Mouse (Mus musculus) cerebral cortex, adult 2 months (tissue): Measurements from ENCODE around the gene Olfr228.

Experiments
- WGBS: fragments of 180-500 bp; shearing (Covaris S2); methylation state at CpG from one replicate; pipeline ENCODE4 v1.1.7; 2018; 5-methylcytosine and 5-hydroxymethylcytosine counted together

Olfr228 gene

DNA sequence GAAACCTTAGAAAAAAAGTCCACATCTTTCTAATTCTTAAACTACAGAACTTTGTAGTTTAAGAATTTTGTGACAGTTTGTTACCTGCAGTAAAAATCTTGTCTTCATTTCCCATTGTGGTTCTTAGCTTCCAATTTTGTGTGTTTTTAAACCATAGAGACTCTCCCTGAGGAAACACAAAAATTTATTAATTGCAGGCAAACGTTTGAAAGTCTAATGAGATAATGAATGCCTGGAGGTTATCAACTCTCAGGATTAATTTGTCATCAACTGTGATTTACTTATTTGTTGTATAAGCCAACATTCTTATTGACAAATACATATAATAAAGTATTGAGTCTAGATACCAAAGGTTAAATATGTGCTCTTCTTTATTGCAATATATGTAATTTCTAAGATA lies at the start of gene Olfr228:
TSS of gene Olfr228 (minus strand) at position 101 of the 400 bp plus-strand sequence.
- WGBS: 43% methylated on average over 1 of the region's 1 CpGs

GRCm38 (mm10) chr2:86530991-86531390 lies 43.8 kb upstream of the Olfr228 start:
- 61% methylated on average over 1 of the region's 1 CpGs for WGBS

- 77% methylated on average over 1 of the region's 1 CpGs for WGBS
Measured at GRCm38 (mm10) chr2:86508161-86508560, 21.0 kb upstream of the Olfr228 start, which contains the start of gene Olfr1076. Gene Olfr1076 (plus strand): TSS chr2:86508461.

DNA sequence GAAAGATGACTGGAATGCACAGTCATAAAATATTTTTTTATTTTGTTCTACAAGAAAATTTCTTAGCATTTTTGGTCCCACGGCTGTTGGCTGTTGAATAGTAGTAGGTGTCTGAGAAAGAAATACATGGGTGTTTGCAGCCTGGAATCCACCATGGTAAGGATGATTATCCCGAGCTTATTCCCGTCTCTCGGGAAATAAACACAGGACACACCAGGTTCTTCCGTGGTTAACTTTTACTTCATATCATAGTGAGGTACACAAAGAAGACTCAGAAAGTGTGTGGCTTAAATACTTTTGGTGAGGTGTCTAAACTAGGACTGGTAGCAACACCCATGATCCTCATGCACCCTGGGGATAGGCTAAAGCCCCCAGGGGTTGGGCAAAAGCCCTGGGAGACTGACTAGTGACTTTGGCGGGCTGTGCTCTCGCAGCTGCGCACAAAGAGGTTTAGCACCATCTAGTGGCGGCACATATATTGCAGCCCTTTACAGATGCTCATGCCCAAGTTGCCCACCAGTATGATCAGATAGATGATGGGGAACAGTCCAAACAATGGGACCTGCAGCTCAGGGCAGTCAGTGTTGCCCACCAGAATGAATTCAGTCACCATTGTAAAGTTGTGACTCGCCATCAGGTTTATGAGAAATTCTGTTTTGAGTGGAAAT lies 22.6 kb downstream of the Olfr228 start:
- 32% methylated on average over 10 of the region's 10 CpGs for WGBS

DNA sequence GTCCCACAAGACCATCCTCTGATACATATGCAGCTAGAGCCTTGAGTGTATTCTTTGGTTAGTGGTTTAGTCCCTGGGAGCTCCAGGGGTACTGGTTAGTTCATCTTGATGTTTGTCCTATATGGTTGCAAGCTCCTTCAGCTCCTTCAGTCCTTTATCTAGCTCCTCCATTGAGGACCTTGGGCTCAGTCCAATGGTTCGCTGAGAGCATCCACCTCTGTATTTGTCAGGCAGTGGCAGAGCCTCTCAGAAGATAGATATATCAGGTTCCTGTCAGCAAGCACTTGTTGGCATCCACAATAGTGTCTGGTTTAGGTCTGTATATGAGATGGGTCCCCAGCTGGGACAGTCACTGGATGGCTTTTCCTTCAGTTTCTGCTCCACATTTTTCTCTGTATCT lies 26.8 kb downstream of the Olfr228 start:
- 88% methylated on average over 1 of the region's 1 CpGs for WGBS

- WGBS: 88% methylated on average over 1 of the region's 1 CpGs
Measured at GRCm38 (mm10) chr2:86456169-86456568, 31.0 kb downstream of the Olfr228 start, which contains the start of gene Olfr1066. Gene Olfr1066 (minus strand): TSS chr2:86456269.

DNA sequence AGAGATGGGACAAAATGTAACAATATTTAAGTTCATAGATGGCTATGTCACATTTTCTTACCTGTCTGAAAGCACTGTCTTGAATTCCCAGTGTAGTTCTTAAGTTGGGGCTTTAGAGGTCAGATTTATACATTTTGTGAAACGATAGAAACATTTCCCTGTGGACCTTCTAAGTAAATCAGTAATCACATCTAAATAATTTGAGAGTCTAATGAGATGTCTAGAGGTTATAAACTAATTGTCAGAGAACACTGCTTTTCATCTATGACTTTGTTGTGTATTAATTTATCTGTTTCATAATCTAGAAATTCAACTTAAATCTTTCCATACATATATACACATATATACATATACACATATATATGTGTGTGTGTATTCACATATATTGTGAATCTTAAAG lies 36.7 kb downstream of the Olfr228 start, which contains the start of gene Olfr1065:
TSS of gene Olfr1065 (minus strand) at position 101 of the 400 bp plus-strand sequence.
- 64% methylated on average over 1 of the region's 1 CpGs for WGBS

DNA sequence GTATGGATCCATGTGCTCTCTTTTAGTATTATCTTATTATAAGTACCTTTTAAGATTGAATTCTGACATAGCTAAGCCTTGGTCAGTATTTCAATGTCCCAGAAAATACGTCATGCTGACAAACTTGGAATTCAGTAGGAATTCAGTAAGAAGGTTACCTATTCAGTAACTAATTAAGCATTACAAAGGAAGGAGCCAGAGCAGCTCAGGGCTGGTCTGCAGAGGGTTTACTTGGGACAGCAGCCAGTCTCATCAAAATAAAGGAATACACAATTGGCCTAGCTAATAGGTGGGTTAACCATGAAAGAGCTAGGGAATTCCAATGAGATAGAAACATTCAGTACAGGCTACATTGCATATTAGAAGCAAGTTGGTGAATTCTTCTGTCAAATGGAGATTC lies 45.1 kb downstream of the Olfr228 start:
- 73% methylated on average over 1 of the region's 1 CpGs for WGBS
